In the genomic region with DNA sequence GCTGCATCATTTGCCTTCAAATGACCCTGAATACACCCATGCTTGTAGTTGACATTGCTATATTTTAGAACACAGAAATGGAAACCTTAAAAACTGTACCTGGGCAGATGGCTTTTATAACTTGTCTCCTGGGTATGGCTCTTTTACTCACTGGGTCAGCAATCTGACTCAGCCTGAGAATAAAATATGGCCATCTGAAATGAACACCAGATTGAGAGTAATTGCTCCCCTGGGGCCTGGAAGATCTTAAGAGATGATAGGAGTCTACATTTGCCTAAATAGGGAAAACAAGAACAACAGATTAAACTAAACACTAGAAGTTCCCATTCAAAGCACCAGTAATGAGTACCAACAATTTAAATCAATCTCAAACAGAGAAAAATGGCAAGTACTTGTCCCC, we compare ENCODE assay signal across 23 mouse cellular contexts.
DNase-seq lines count a peak whose midpoint lies in the region; ATAC-seq lines count a peak whose summit lies in the region.
"Had no signal": no experiment of that assay in that cellular context is flagged by ENCODE, and none has a peak within 500 bp of the region (broad histone marks: within the 10 kb centered on the region; RNA-seq: fewer than 3 reads in every experiment).

No protein-coding gene starts in this region.

- ATAC-seq in megakaryocyte, adult 5-6 weeks (ENCODE audit: poor library complexity, severe bottlenecking), result no peak
- ATAC-seq: activated CD4-positive, CD25-positive, alpha-beta regulatory T cell, adult 4 months; CD4-positive, CD25-positive, alpha-beta regulatory T cell, adult 4 months; forebrain, embryonic 14.5 days; forebrain, embryonic 16.5 days; Patski had no signal

- DNase-seq in cerebellum, adult 18-20 months, result peak; percentile 22 to 44
- no peak for DNase-seq in cerebellum, postnatal 14 days
- peak; percentile 60 for DNase-seq in cerebellum, adult 9-10 months
- no peak for DNase-seq in cerebellum, postnatal 4 days (ENCODE audit: low spot score in 2 of 2)
- DNase-seq: adrenal gland, adult 8-10 months; adrenal gland, postnatal 14 days; adrenal gland, postnatal 36 days; B cell, adult 2 months; cerebellum, adult 11 months; embryo, embryonic 11 days had no signal

- H3K27me3 ChIP-seq in megakaryocyte, embryonic 14.5 days (replicated peaks), result no peaks in the 10 kb centered on the region
- H3K27me3 ChIP-seq: embryonic facial prominence, embryonic 13.5 days; embryonic facial prominence, embryonic 15.5 days; forebrain, embryonic 12.5 days had no signal

- peaks cover 3% of the 10 kb centered on the region; the same call in 1 of the 2 replicates for H3K9me3 ChIP-seq in megakaryocyte, embryonic 14.5 days
- H3K9me3 ChIP-seq: embryonic facial prominence, embryonic 13.5 days; embryonic facial prominence, embryonic 15.5 days; forebrain, embryonic 10.5 days; forebrain, embryonic 12.5 days had no signal

- no peaks in the 10 kb centered on the region for H3K4me1 ChIP-seq in megakaryocyte, embryonic 14.5 days
- H3K4me1 ChIP-seq: embryonic facial prominence, embryonic 13.5 days; embryonic facial prominence, embryonic 15.5 days; forebrain, embryonic 10.5 days; forebrain, embryonic 12.5 days had no signal

- H3K36me3 ChIP-seq in megakaryocyte, embryonic 14.5 days (replicated peaks; ENCODE audit: low read length), result no peaks in the 10 kb centered on the region
- H3K36me3 ChIP-seq: embryonic facial prominence, embryonic 13.5 days; embryonic facial prominence, embryonic 15.5 days; forebrain, embryonic 10.5 days; forebrain, embryonic 12.5 days; G1E had no signal

- peak overlapping the region; percentile 26 for H3K4me3 ChIP-seq in megakaryocyte, embryonic 14.5 days (replicated peaks)
- H3K4me3 ChIP-seq: embryonic facial prominence, embryonic 13.5 days; embryonic facial prominence, embryonic 15.5 days; erythroblast, embryonic 14.5 days; forebrain, embryonic 10.5 days; forebrain, embryonic 12.5 days had no signal

Comparison
In these comparisons a context has a peak if more than half of its experiments do, and no peak if none do; other contexts are left out.
1. DNase-seq: peak in cerebellum, adult 18-20 months (2 of 2) and cerebellum, adult 9-10 months (single experiment); none in cerebellum, postnatal 14 days (0 of 2) and cerebellum, postnatal 4 days (0 of 2).